In the genomic region with DNA sequence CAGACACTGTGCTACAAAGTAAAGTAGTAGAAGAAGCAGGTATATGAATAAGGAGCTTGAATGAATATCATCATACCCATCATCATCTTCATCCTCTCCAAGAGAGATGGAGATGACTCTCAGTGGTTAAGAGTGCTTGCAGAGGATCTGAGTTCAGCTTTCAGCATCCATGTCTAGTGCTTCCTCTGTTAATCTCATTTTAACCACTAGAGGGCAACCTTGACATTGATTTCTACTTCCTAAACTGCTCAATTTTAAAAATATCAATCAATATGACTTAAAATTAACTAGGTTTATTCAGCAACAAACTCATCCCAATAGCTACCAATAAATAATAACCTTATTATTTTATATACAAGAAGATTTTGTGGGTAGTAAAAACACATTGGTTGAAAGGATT, we compare ENCODE assay signal across 9 mouse cellular contexts. TPM values are rescaled to one million over a fixed set of nuclear protein-coding genes. Genes with fewer than 3 reads are reported as not detected.
DNase-seq lines count a peak whose midpoint lies in the region; ATAC-seq and TF ChIP-seq lines count a peak whose summit lies in the region.
"Had no signal": no experiment of that assay in that cellular context is flagged by ENCODE, and none has a peak within 500 bp of the region (broad histone marks: within the 10 kb centered on the region; RNA-seq: fewer than 3 reads in every experiment).

No protein-coding gene starts in this region.

- H3K36me3 ChIP-seq in forebrain, postnatal 0 days (ENCODE audit: insufficient read depth) = no peaks in the 10 kb centered on the region
- peaks cover 3% of the 10 kb centered on the region; the same call in 1 of the 2 replicates for H3K36me3 ChIP-seq in forebrain, embryonic 11.5 days (ENCODE audit: control insufficient read depth, insufficient read depth, low read length)
- peaks cover 16% of the 10 kb centered on the region; the same call in 1 of the 2 replicates for H3K36me3 ChIP-seq in lung, embryonic 14.5 days (ENCODE audit: insufficient read depth)

- no peak overlapping the region for H3K4me2 ChIP-seq in forebrain, postnatal 0 days (ENCODE audit: low read depth)
- no peak overlapping the region for H3K4me2 ChIP-seq in forebrain, embryonic 11.5 days (ENCODE audit: low read depth, low read length, severe bottlenecking)
- no peak overlapping the region for H3K4me2 ChIP-seq in lung, embryonic 14.5 days
- H3K4me2 ChIP-seq: limb, embryonic 13.5 days had no signal

- peak; percentile 77 for TF ChIP-seq CTCF in forebrain, postnatal 0 days (IDR thresholded peaks at IDR 0.05; ENCODE audit: low read depth)
- TF ChIP-seq CTCF in lung, embryonic 14.5 days (IDR thresholded peaks at IDR 0.05; ENCODE audit: low read depth) = peak; percentile 65

- no peak overlapping the region for H3K27ac ChIP-seq in forebrain, postnatal 0 days (ENCODE audit: low read depth, low read length)
- H3K27ac ChIP-seq in forebrain, embryonic 11.5 days (ENCODE audit: low read depth, low read length) = no peak overlapping the region
- H3K27ac ChIP-seq in lung, embryonic 14.5 days (ENCODE audit: low read depth) = no peak overlapping the region
- H3K27ac ChIP-seq: limb, embryonic 13.5 days had no signal

- H3K4me3 ChIP-seq in forebrain, postnatal 0 days (ENCODE audit: low read depth, low read length) = no peak overlapping the region
- no peak overlapping the region for H3K4me3 ChIP-seq in forebrain, embryonic 11.5 days (ENCODE audit: low read depth, low read length)
- no peak overlapping the region for H3K4me3 ChIP-seq in lung, embryonic 14.5 days (ENCODE audit: low read depth, low read length)
- H3K4me3 ChIP-seq: limb, embryonic 13.5 days had no signal

- no peak for ATAC-seq in forebrain, postnatal 0 days
- no peak for ATAC-seq in forebrain, embryonic 11.5 days (replicated peaks; ENCODE audit: low FRiP score)
- no peak for ATAC-seq in lung, embryonic 14.5 days (ENCODE audit: insufficient read depth)
- peak; percentile 66; the same call in 1 of the 2 replicates for ATAC-seq in megakaryocyte progenitor cell, adult 5-6 weeks (replicated peaks; ENCODE audit: poor library complexity)

- no peak overlapping the region for H3K9ac ChIP-seq in forebrain, postnatal 0 days
- no peak overlapping the region for H3K9ac ChIP-seq in forebrain, embryonic 11.5 days (ENCODE audit: low read length)
- H3K9ac ChIP-seq in lung, embryonic 14.5 days = no peak overlapping the region
- H3K9ac ChIP-seq: limb, embryonic 13.5 days had no signal

- H3K27me3 ChIP-seq in forebrain, postnatal 0 days (ENCODE audit: insufficient read depth, low read length) = no peaks in the 10 kb centered on the region
- no peaks in the 10 kb centered on the region for H3K27me3 ChIP-seq in forebrain, embryonic 11.5 days (ENCODE audit: control insufficient read depth, insufficient read depth, low read length)
- no peaks in the 10 kb centered on the region for H3K27me3 ChIP-seq in lung, embryonic 14.5 days (ENCODE audit: insufficient read depth, low read length)
- H3K27me3 ChIP-seq: limb, embryonic 13.5 days had no signal

- H3K4me1 ChIP-seq in forebrain, postnatal 0 days (ENCODE audit: insufficient read depth) = no peaks in the 10 kb centered on the region
- H3K4me1 ChIP-seq in forebrain, embryonic 11.5 days (replicated peaks; ENCODE audit: control insufficient read depth, insufficient read depth, low read length) = no peaks in the 10 kb centered on the region
- H3K4me1 ChIP-seq in lung, embryonic 14.5 days (ENCODE audit: insufficient read depth) = no peaks in the 10 kb centered on the region
- H3K4me1 ChIP-seq: limb, embryonic 13.5 days had no signal

- H3K9me3 ChIP-seq in forebrain, postnatal 0 days (ENCODE audit: low read length) = no peaks in the 10 kb centered on the region
- no peaks in the 10 kb centered on the region for H3K9me3 ChIP-seq in forebrain, embryonic 11.5 days (ENCODE audit: control insufficient read depth, low read length)
- H3K9me3 ChIP-seq in lung, embryonic 14.5 days (ENCODE audit: low read depth, low read length) = no peaks in the 10 kb centered on the region
- H3K9me3 ChIP-seq: limb, embryonic 13.5 days had no signal

- DNase-seq in forebrain, postnatal 0 days = peak; percentile 62
- DNase-seq in forebrain, embryonic 11.5 days (ENCODE audit: low spot score) = no peak
- peak; percentile 80 for DNase-seq in lung, embryonic 14.5 days
- no peak for DNase-seq in lung, postnatal 14 days
- peak; percentile 54 for DNase-seq in c-Kit-positive CD71-negative TER-119-negative erythroid progenitor cells, embryonic 14.5 days (ENCODE audit: low read depth)
- DNase-seq in testis, postnatal 14 days (ENCODE audit: low spot score) = no peak
- no peak for DNase-seq in adrenal gland, adult 18-20 months (ENCODE audit: low spot score in 2 of 2)

RNA-seq across cellular contexts. Expression of a gene that starts 36.8 kb away (rescaled TPM):
- 95.6 and 130 TPM in 2 replicates for total RNA-seq in forebrain, postnatal 0 days (2014; rRNA removed)
- 19.5 and 34.2 TPM in 2 replicates for polyA plus RNA-seq in forebrain, postnatal 0 days (2015; fragmentation: Nextera tagmentation; extraction: Ambion mirVana)
- polyA plus RNA-seq in forebrain, embryonic 11.5 days (2014; fragmentation: Nextera tagmentation; extraction: Ambion mirVana) = 61.0 and 77.0 TPM in 2 replicates
- 60.1 and 66.3 TPM in 2 replicates for polyA plus RNA-seq in lung, embryonic 14.5 days (2014; fragmentation: Nextera tagmentation; extraction: Ambion mirVana)
- 225 and 297 TPM in 2 replicates for total RNA-seq in megakaryocyte progenitor cell, adult 5-6 weeks (2015)
- 157 and 179 TPM in 2 replicates for total RNA-seq in megakaryocyte progenitor cell, adult 5-6 weeks (2017)
- total RNA-seq in adrenal gland, adult 18-20 months (2021) = 100 to 1,000 TPM; 164 to 170 TPM

Comparison
In these comparisons a context has a peak if more than half of its experiments do, and no peak if none do; other contexts are left out.
1. DNase-seq: peak in forebrain, postnatal 0 days (single experiment), lung, embryonic 14.5 days (single experiment) and c-Kit-positive CD71-negative TER-119-negative erythroid progenitor cells, embryonic 14.5 days (single experiment); none in forebrain, embryonic 11.5 days (single experiment), lung, postnatal 14 days (single experiment), testis, postnatal 14 days (single experiment) and adrenal gland, adult 18-20 months (0 of 2).